Mouse (Mus musculus): ENCODE results near the gene Ifnk. TPM values are rescaled to one million over a fixed set of nuclear protein-coding genes. Genes with fewer than 3 reads are reported as not detected.

Ifnk gene
- total and polyA plus RNA-seq, 3 experiments: not detected

DNA sequence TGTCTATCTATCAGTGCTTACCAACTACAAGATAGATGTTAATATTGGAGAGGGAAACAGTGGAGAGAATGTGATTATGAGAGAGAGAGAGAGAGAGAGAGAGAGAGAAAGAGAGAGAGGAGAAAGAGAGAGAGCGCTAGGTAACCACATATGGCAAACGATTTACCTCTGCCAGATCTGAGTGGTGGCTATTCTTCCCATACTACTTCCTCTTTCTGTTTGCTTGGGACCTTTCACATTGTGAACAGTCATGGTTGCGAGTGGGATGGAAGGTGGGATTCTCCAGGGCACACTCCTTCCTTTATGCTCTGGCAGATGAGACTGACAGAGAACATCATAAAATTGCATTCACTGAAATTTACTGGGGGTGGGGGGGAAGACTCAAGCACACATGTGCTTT, 34.7 kb upstream of the Ifnk start:
- peaks cover 2% of the 10 kb centered on the region; the same call in 1 of the 2 replicates for H3K27me3 ChIP-seq (ENCODE audit: insufficient read depth, low read length)
- no peaks in the 10 kb centered on the region for H3K4me1 ChIP-seq (ENCODE audit: insufficient read depth, low read depth, low read length)
- DNase-seq (ENCODE audit: low spot score): no peak
- no peak for ATAC-seq (ENCODE audit: extremely low read depth, insufficient number of reproducible peaks, low FRiP score, poor library complexity, severe bottlenecking)
- H3K4me3 ChIP-seq (ENCODE audit: low read depth, low read length): no peak overlapping the region
- no peaks in the 10 kb centered on the region for H3K9me3 ChIP-seq (replicated peaks)
- TF ChIP-seq GATA2 (IDR thresholded peaks at IDR 0.05; ENCODE audit: borderline replicate concordance, low read depth, low read length) (no peak), TAL1 (conservative IDR thresholded peaks at IDR 0.05; ENCODE audit: low read depth, low read length) (no peak), CTCF (IDR thresholded peaks at IDR 0.05; ENCODE audit: low read depth, low read length) (no peak), POLR2AphosphoS5 (IDR thresholded peaks at IDR 0.05; ENCODE audit: insufficient replicate concordance, low read depth, low read length) (no peak)
- no peaks in the 10 kb centered on the region for H3K36me3 ChIP-seq (replicated peaks)

DNA sequence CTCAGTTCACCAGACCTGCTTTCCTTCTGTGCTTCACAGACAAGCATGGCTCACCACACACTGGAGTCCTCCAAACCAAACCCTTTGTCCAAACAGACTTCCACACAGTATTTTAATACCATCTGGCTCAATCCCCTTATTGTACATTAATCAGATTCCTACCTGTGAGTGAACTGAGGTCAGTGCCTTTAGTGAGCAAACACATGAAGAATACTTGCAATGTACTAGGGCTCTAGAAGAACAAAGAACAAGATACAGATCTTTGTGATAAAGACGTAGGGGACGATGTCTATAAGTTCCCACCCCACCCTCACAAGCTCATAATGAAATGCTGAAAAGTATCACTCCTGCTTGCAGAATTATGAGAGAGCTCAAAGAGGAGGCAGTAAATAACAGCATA, 33.0 kb upstream of the Ifnk start:
- no peak for TF ChIP-seq CTCF (IDR thresholded peaks at IDR 0.05; ENCODE audit: low read depth, low read length)
- TF ChIP-seq TAL1 (conservative IDR thresholded peaks at IDR 0.05; ENCODE audit: low read depth, low read length): no peak
- TF ChIP-seq GATA2 (IDR thresholded peaks at IDR 0.05; ENCODE audit: borderline replicate concordance, low read depth, low read length): no peak
- TF ChIP-seq POLR2AphosphoS5 (IDR thresholded peaks at IDR 0.05; ENCODE audit: insufficient replicate concordance, low read depth, low read length): no peak
- no peak for TF ChIP-seq GATA1 (IDR thresholded peaks at IDR 0.05; ENCODE audit: borderline replicate concordance, low read length)
- H3K27me3 ChIP-seq (ENCODE audit: insufficient read depth, low read length): peaks cover 3% of the 10 kb centered on the region; the same call in 1 of the 2 replicates
- no peaks in the 10 kb centered on the region for H3K9me3 ChIP-seq (replicated peaks)
- H3K36me3 ChIP-seq (replicated peaks): no peaks in the 10 kb centered on the region
- no peak overlapping the region for H3K4me3 ChIP-seq (ENCODE audit: low read depth, low read length)
- H3K4me1 ChIP-seq (ENCODE audit: insufficient read depth, low read depth, low read length): no peaks in the 10 kb centered on the region
- ATAC-seq (ENCODE audit: extremely low read depth, insufficient number of reproducible peaks, low FRiP score, poor library complexity, severe bottlenecking): no peak
- no peak for DNase-seq (ENCODE audit: low spot score)

DNA sequence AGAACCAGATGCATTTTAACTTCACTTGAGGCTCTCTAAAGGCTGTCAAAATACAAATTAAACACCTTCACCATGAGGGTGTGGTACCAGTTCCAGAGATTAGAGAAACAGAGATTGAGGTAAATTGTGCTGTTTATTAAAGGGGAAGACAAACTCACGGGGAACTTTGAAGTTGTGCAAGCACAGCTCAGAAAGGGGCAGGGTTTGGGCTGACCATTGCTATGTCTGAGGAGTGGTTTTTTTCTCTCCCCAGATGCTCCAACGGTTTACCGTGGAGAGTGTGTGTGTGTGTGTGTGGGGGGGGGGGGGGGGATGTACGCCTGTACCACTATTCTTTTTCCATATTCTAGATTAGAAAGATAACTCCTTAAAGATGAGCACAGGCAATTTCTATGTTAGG, 31.7 kb upstream of the Ifnk start:
- Histone ChIP-seq H3K36me3 (replicated peaks) (no peaks in the 10 kb centered on the region), H3K27me3 (ENCODE audit: insufficient read depth, low read length) (peaks cover 3% of the 10 kb centered on the region; the same call in 1 of the 2 replicates), H3K4me3 (ENCODE audit: low read depth, low read length) (no peak overlapping the region), H3K4me1 (ENCODE audit: insufficient read depth, low read depth, low read length) (no peaks in the 10 kb centered on the region), H3K9me3 (replicated peaks) (no peaks in the 10 kb centered on the region)
- no peak for ATAC-seq (ENCODE audit: extremely low read depth, insufficient number of reproducible peaks, low FRiP score, poor library complexity, severe bottlenecking)
- no peak for DNase-seq (ENCODE audit: low spot score)
- no peak for TF ChIP-seq TAL1 (conservative IDR thresholded peaks at IDR 0.05; ENCODE audit: low read depth, low read length)
- no peak for TF ChIP-seq GATA2 (IDR thresholded peaks at IDR 0.05; ENCODE audit: borderline replicate concordance, low read depth, low read length)
- TF ChIP-seq POLR2AphosphoS5 (IDR thresholded peaks at IDR 0.05; ENCODE audit: insufficient replicate concordance, low read depth, low read length): no peak
- TF ChIP-seq CTCF (IDR thresholded peaks at IDR 0.05; ENCODE audit: low read depth, low read length): no peak
- TF ChIP-seq GATA1 (IDR thresholded peaks at IDR 0.05; ENCODE audit: borderline replicate concordance, low read length): no peak

DNA sequence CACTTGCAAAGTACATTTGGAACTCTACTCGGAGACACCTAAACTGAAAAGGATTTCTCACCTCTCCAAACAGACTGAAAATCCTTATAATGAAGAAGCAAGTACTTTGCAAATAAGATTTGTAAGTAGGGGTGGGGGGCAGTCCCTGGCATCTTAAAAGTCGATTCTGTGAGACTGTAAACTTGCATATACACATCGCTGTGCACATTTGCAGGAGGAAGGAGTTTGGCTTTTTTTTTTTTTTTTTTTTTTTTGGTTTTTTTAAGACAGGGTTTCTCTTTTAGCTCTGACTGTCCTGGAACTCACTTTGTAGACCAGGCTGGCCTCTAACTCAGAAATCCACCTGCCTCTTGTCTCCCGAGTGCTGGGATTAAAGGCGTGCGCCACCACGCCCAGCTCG, 31.3 kb upstream of the Ifnk start:
- H3K9me3 ChIP-seq (replicated peaks): no peaks in the 10 kb centered on the region
- ATAC-seq (ENCODE audit: extremely low read depth, insufficient number of reproducible peaks, low FRiP score, poor library complexity, severe bottlenecking) (no peak), DNase-seq (ENCODE audit: low spot score) (no peak)
- peaks cover 3% of the 10 kb centered on the region; the same call in 1 of the 2 replicates for H3K27me3 ChIP-seq (ENCODE audit: insufficient read depth, low read length)
- H3K36me3 ChIP-seq (replicated peaks): no peaks in the 10 kb centered on the region
- H3K4me3 ChIP-seq (ENCODE audit: low read depth, low read length): no peak overlapping the region
- no peak for TF ChIP-seq GATA1 (IDR thresholded peaks at IDR 0.05; ENCODE audit: borderline replicate concordance, low read length)
- no peak for TF ChIP-seq GATA2 (IDR thresholded peaks at IDR 0.05; ENCODE audit: borderline replicate concordance, low read depth, low read length)
- TF ChIP-seq POLR2AphosphoS5 (IDR thresholded peaks at IDR 0.05; ENCODE audit: insufficient replicate concordance, low read depth, low read length): no peak
- TF ChIP-seq CTCF (IDR thresholded peaks at IDR 0.05; ENCODE audit: low read depth, low read length): no peak
- no peak for TF ChIP-seq TAL1 (conservative IDR thresholded peaks at IDR 0.05; ENCODE audit: low read depth, low read length)
- H3K4me1 ChIP-seq (ENCODE audit: insufficient read depth, low read depth, low read length): no peaks in the 10 kb centered on the region

DNA sequence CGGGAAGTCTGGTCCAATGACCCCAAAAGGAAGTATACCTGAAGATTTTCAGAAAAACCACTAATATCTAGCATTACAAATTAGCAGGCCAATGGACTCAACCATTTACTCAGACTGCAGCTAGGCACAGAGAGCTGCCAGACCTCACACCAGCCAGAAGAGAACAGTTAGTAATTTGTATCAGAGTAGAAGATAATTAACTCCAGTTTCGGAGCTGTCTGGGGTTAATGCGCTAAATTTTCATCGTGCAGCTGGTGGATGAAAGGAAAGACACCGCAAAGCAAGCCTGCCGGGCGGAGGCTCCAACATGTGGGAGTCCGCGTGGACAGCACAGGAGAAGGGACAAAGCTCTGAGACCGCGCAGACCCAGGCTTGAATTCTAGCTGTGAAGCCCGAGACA, 30.8 kb upstream of the Ifnk start:
- ATAC-seq (ENCODE audit: extremely low read depth, insufficient number of reproducible peaks, low FRiP score, poor library complexity, severe bottlenecking): no peak
- no peaks in the 10 kb centered on the region for H3K4me1 ChIP-seq (ENCODE audit: insufficient read depth, low read depth, low read length)

DNA sequence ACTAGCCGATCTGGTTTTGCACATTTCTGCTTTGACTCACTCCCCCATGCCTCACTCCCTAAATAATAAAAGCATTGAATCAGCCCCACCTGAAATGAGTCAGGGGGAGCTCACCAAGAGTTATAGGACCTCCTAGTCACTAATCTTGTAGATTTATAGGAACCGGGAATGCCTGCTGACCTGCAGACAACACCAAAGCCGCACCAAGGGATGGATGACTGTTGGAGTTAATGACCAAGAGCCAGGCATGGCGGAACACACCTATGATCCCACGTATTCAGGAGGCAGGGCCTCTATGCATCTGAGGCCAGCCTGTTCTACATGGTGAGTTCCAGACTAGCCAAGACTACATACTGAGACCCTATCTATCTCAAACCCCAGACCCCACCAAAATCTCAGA, 28.8 kb upstream of the Ifnk start:
- Histone ChIP-seq H3K4me1 (ENCODE audit: insufficient read depth, low read depth, low read length) (no peaks in the 10 kb centered on the region), H3K36me3 (replicated peaks) (no peaks in the 10 kb centered on the region), H3K27me3 (ENCODE audit: insufficient read depth, low read length) (peaks cover 3% of the 10 kb centered on the region; the same call in 1 of the 2 replicates), H3K4me3 (ENCODE audit: low read depth, low read length) (no peak overlapping the region), H3K9me3 (replicated peaks) (no peaks in the 10 kb centered on the region)
- TF ChIP-seq POLR2AphosphoS5 (IDR thresholded peaks at IDR 0.05; ENCODE audit: insufficient replicate concordance, low read depth, low read length) (no peak), TAL1 (conservative IDR thresholded peaks at IDR 0.05; ENCODE audit: low read depth, low read length) (no peak), GATA1 (IDR thresholded peaks at IDR 0.05; ENCODE audit: borderline replicate concordance, low read length) (no peak), CTCF (IDR thresholded peaks at IDR 0.05; ENCODE audit: low read depth, low read length) (no peak), GATA2 (IDR thresholded peaks at IDR 0.05; ENCODE audit: borderline replicate concordance, low read depth, low read length) (no peak)
- ATAC-seq (ENCODE audit: extremely low read depth, insufficient number of reproducible peaks, low FRiP score, poor library complexity, severe bottlenecking) (no peak), DNase-seq (ENCODE audit: low spot score) (no peak)

More for the DNA sequence above, 30.8 kb upstream of the Ifnk start:
- Histone ChIP-seq H3K27me3 (ENCODE audit: insufficient read depth, low read length) (peaks cover 3% of the 10 kb centered on the region; the same call in 1 of the 2 replicates), H3K36me3 (replicated peaks) (no peaks in the 10 kb centered on the region), H3K4me3 (ENCODE audit: low read depth, low read length) (no peak overlapping the region), H3K9me3 (replicated peaks) (no peaks in the 10 kb centered on the region)
- no peak for DNase-seq (ENCODE audit: low spot score)
- TF ChIP-seq GATA2 (IDR thresholded peaks at IDR 0.05; ENCODE audit: borderline replicate concordance, low read depth, low read length) (no peak), POLR2AphosphoS5 (IDR thresholded peaks at IDR 0.05; ENCODE audit: insufficient replicate concordance, low read depth, low read length) (no peak), TAL1 (conservative IDR thresholded peaks at IDR 0.05; ENCODE audit: low read depth, low read length) (no peak), GATA1 (IDR thresholded peaks at IDR 0.05; ENCODE audit: borderline replicate concordance, low read length) (no peak), CTCF (IDR thresholded peaks at IDR 0.05; ENCODE audit: low read depth, low read length) (no peak)
